Mouse (Mus musculus): ENCODE results near the gene Slc44a4.
A peak's percentile ranks its signal among the peaks of the same experiment; 100 is the strongest.
"Not testable (repeated sequence)": the region's sequence is repeated elsewhere in the genome, so short reads cannot be mapped to it uniquely, and the experiment has no call there.

Slc44a4 gene

DNA sequence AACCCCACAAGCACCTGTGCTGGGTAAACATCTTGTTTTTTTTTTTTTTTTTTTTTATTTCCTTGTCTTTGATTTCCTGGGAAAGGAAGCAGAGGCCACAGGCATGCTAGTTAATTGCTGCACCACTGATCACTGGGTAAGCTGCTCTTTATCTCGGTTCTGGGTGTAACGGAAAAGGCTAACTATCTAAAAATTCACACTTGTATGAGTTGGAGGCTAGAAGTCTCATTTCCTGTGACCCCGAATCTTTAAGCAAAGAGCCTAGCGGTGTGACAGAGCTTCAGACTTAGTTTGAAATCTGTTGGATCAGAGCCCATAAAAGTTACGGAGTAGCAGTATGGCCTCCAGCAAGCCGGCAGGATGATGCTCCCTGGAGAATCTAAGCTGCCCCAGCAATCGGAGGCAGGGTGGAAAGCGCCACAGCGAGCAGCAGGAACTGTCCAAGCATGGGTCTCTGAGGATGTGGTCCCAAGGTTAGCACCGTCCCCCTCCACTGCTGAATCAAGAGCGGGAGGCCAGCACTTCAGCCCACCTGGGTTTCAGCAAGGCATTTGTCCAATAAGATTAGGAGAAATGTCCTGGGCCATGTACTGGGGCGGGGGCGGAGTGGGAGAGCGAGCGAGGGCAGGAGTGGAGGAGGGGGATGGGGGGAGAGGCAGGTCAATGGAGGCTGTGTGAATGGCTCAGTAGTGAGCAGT, 27.2 kb downstream of the Slc44a4 start:
- no peak for DNase-seq (ENCODE audit: extremely low spot score, low read depth, low spot score)

DNA sequence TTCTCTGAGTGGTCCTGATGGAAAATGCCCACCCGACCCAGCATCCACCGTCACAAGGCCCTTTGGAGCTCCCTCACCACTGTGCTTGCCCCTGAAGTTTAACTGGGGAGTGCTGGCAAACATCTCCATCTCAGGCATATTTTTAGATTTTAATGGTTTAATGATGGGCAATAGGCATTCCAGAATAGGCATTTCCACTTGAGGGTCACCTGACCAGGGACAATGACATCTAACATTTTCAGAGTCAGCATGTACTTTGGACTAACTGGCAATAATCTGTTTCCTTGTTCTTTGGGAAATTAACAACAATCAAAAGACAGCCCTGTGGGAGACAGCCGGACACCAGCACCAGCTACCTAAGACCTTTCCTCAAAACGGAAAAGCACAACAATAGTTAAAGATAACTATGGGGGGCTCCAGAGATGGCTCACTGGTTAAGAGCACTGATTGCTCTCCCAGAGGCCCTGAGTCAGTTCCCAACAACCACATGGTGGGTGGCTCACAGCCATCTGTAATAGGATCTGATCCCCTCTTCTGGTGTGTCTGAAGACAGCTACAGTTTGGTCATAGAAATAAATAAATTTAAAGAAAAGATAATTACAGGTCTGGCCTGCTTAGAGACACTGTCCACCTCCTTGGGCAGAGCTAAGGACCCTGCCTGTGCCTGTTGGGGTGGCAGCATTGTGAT, 29.0 kb downstream of the Slc44a4 start:
- DNase-seq (ENCODE audit: extremely low spot score, low read depth, low spot score) = no peak

DNA sequence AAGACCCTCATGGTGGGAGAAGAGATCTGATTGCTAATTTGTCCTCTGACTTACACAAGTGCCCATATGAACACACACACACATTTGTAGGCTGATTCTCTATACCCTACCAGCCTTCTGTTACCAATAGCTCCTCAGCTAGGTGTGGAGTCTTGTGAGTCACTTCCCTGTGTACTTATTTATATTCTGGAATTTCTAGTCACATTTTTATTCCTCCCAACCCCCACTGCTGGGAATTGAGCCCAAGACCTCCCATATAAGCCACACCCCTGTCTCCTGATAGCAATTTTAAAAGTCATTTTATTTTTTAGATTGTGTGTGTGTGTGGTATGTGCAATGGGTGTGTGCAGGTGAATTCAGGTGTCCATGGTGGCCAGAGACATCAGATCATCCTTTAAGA, 30.1 kb downstream of the Slc44a4 start:
- DNase-seq (ENCODE audit: extremely low spot score, low read depth, low spot score) = no peak

DNA sequence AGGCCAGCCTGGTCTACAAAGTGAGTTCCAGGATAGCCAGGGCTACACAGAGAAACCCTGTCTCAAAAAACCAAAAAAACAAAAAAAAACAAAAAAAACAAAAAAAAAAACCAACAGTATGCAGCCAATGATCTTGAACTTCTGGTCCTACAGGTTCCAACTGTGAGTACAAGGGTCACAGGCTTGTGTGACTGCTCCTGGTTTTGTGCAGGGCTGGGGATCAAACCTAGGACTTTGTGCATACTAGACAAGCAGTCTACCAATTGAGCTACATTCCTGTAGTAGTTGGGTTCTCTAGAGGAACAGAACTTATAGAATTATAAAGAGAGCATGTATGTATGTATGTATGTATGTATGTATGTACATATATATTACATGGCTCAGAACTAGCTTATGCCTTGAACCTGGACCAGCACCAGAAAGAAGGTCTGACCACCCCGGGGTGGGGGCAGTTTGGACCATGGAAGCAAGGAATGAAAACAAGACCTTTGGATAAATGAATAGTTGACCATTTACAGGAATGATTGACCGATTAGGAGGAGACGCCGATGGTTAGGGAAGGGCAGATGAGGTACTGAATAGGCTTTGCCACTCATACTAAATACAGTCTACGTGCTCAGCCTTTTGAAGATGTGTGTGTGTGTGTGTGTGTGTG, 32.3 kb downstream of the Slc44a4 start:
- no peak for DNase-seq (ENCODE audit: extremely low spot score, low read depth, low spot score)

DNA sequence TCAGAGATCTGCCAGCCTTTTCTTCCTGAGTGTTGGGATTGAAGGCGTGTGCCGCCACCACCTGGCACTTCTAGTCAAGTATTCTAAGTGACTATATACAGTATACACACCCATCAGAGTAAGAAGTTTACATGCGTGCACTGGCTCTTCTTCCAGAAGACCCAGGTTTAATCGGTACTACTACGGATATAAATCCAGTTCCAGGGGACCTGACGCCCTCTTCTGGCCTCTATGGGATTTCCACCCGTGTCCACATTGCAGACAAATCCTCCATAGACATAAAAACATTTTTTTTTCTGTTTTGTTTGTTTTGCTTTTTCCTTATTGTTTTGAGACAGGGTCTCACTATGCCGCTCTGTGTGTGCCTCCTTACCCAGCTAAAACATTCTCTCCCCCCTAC, 33.3 kb downstream of the Slc44a4 start:
- no peak for DNase-seq (ENCODE audit: extremely low spot score, low read depth, low spot score)

DNA sequence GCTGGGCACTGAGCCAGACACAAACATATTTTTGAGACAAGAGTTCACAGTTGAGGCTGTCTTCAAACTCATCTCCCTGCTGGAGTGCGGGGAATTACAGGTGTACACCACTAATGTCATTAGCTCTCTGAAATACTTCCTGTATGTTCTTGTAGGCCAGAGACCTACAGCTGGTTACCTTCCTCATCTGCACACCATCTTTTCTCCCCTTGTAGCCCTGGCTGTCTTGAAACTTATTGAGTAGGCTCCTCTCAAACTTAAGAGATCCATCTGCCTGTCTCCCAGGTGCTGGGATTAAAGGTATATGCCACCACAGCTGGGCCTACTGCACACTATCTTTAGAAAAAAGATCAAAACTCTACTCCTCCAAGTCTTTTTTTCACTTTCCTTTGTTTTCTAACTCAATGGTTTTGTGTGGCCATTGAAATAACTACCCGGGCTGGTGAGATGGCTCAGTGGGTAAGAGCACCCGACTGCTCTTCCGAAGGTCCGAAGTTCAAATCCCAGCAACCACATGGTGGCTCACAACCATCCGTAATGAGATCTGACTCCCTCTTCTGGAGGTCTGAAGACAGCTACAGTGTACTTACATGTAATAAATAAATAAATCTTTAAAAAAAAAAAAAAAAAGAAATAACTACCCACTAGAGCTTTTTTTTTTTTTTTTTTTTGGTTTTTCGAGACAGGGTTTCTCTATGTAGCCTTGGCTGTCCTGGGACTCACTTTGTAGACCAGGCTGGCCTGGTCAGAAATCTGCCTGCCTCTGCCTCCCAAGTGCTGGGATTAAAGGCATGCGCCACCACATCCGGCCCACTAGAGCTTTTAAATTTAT, 34.7 kb downstream of the Slc44a4 start:
- DNase-seq (ENCODE audit: extremely low spot score, low read depth, low spot score) = not testable (repeated sequence)

DNA sequence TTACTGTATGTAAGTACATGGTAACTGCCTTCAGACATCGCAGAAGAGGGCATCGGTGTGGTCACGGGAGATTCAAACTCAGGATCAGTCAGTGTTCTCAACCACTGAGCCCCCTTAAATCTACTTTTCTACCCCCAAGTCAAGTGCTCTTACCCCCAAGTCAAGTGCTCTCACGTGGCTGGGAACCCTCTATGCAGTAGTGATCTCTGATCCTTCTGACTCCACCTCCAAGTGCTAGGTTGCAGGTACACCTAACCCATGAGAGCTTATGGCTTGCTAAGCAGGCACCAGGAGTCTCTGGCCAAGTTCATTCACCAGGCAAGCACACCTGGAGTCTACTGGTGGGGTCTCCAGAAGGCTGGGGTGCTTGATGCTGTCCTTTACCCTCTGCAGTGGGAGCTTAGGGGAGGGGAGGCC, 35.3 kb downstream of the Slc44a4 start:
- no peak for DNase-seq (ENCODE audit: extremely low spot score, low read depth, low spot score)

DNA sequence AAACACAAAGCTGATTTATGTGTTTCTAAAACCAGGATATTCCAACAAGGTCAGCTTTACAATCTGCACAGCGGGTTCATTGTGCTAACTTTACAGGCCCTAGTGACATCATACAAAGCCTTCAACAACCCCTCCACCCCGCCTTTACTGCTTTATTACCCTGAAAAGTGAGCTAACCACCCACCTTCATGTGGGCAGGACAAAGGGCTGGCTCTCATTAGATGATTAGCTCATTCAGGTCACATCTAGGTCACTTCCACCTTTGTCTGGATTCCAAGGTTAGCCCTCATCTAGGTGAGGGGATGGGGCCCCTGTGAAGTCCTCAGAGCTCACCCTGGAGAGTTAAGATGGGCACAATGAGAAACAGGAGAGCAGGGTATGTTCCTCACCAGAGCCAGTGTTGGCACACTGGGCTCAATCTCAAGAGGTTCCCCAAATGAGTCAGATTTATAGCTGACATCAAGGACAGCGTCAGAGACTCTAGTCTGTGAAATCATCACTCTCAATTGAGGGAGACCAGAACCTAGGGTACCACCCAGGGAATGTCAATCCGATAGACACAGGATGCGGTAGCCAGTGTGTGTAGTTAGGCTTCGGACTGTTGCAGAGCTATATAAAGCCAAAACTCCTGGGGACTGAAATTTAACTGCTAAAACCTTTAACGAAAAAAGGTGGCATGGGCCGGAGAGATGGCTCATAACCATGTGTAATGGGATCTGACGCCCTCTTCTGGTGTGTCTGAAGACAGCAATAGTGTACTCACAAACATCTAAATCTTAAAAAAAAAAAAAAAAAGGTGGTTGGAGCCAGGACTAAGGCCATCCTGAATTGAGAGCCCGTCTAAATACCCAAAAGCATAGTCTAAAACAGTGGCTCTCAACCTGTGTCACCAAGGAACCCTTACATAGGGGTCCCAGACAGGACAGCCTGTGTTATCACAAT, 36.5 kb downstream of the Slc44a4 start:
- DNase-seq (ENCODE audit: extremely low spot score, low read depth, low spot score) = no peak

DNA sequence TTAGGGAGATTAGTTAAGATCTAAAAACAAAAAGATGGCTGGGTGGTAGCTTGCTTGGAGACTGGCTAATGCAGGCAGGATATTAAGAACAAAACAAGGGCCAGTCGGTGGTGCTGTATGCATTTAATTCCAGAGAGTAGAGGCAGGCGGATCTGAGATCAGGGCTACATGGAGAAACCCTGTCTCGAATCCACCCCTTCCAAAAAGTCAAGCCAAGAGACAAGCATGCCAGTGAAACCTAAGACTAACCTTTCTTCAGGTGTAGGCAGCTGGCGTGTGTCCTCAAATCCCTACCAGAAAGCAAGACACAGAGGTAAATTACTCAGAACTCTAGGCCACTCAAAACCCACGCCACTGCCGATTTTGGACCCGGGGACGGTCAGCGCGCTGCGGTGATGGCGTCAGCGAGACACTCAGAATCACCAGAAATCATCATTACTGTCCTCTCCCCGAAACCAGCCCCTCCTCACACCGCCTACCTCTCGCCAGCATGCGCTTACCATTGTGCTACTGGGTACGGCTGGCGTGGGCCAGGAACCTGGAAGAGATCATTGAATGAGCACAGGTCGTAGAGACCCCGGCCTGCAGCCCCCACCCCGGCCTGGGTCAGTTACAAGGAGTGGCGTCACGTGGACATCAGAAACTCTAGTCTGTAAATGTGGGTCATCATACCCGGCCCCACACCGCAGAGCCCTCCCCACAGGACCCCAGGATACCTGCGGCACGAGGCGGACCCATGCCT, 37.5 kb downstream of the Slc44a4 start:
- no peak for DNase-seq (ENCODE audit: extremely low spot score, low read depth, low spot score)

DNA sequence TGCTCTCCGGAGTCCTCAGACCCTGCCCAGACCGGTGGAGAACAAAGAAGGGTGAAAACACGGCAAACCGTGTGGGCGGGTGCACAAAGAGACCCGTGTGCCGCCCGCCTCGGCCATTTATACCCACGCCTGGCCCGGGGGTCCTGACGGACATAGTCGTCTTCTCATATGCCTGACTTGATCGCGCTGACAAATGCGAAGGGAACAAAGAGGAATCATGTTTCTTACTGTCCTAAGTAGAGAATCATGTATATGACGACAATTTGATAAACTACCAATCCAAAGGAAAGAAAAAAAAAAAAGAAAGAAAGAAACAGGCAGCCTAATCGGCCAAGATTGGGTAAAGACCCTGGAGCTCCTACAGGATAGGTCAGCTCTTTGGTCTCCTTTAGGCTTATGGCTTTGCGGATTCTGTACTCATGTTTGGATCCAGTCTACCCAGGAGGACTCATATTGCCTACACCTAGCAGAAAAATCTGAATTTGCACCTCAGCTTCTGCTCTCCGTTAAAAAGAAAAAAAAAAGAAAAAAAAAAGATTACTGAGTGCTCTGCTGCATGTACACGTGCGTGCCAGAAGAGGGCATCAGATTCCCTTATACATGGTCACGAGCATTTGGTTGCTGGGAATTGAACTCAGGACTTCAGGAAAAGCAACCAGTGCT, 38.2 kb downstream of the Slc44a4 start:
- DNase-seq (ENCODE audit: extremely low spot score, low read depth, low spot score) = peak; percentile 96

DNA sequence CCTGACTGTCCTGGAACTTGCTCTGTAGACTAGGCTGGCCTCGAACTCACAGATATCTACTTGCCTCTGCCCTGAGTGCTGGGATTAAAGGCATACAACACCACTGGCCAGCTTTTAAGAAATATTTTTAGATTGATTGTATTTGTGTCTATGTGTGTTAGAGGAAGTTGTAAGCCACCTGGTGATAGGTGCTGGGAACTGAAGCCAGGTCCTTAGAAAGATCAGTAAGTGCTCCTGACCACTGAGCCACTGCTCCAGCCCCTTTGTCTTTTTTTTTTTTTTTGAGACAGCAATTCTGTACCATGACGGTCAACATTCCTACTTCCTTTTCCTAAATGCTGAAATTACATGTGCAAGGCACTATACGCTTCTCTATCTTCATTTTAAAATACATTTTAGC, 39.0 kb downstream of the Slc44a4 start:
- DNase-seq (ENCODE audit: extremely low spot score, low read depth, low spot score) = no peak

DNA sequence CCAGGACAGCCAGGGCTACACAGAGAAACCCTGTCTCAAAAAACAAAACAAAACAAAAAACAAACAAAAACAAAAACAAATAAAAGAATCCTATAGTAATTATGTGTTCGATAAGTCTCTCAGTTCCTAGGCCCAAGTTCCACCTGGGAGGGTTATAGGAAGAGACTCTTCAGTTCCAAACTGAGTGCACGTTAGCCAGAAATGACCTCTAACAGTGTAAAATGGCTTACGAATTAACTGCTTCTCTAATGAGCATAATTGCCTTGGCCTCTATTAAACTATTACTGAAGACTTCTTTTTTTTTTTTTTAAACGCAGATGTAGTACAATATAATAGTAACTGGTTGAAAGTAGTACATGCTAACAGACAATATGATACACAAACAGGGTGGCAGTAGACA, 39.6 kb downstream of the Slc44a4 start:
- no peak for DNase-seq (ENCODE audit: extremely low spot score, low read depth, low spot score)

DNA sequence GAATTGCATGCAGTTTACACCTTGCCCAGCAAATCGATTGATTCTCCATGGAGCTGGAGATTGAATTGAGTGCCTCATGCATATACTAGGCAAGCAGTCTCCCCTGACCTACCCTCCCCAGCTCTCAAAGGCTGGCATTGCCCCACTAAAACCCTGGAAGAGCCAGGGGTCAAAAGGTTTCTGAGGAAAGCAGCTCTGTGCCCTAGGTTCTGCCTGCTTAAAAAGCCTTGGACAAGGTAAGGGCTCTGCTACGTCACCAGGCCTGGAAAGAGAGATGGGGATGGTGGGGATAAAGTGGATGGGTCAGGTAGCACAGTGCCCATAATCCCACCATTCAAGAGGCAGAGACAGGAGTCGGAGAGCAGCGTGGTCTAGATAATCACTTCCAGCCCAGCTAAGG, 40.6 kb downstream of the Slc44a4 start:
- DNase-seq (ENCODE audit: extremely low spot score, low read depth, low spot score) = no peak

DNA sequence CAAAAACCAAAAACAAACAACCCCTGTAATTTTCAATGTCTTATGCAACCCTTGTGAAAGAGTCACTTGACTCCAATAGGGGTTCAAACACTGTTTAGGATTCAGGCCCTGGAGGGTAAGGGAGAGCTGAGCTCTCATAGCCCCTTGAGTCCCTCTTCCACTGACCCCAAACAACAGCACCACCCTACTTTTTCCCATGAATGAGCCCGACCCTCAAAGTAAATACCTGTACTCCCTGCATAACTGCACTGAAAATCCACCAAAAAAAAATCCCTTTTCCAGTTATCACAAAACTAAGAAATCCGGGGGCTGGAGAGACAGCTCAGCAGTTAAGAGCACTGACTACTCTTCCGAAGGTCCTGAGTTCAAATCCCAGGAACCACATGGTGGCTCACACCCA, 41.6 kb downstream of the Slc44a4 start:
- no peak for DNase-seq (ENCODE audit: extremely low spot score, low read depth, low spot score)

DNA sequence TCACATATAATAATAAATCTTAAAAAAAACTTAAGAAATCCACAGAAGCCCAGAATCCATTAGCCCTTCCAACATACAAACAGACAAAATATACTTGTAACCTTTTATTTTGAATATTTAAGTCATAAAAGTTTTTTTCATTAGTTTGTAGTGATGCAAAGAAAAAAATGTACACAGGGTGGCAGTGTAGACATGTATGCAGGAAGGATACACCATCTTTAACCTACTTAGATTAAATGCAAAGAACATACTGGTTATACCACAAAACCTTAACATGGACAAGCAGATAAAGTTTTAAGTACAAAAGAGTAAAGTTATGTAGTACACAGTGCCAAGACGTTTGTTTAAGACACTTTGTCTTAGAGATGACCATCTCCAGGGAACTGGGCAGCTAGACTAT, 42.1 kb downstream of the Slc44a4 start:
- DNase-seq (ENCODE audit: extremely low spot score, low read depth, low spot score) = no peak

DNA sequence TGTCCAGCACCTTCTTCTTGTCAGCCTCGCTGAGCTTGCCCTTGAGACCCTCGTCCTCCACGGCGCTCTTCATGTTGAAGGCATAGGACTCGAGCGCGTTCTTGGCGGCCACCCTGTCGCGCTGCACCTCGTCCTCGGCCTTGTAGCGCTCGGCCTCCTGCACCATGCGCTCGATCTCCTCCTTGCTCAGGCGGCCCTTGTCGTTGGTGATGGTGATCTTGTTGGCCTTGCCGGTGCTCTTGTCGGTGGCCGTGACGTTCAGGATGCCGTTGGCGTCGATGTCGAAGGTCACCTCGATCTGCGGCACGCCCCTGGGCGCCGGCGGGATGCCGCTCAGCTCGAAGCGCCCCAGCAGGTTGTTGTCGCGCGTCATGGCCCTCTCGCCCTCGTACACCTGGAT, 43.0 kb downstream of the Slc44a4 start:
- not testable (repeated sequence) for DNase-seq (ENCODE audit: extremely low spot score, low read depth, low spot score)

DNA sequence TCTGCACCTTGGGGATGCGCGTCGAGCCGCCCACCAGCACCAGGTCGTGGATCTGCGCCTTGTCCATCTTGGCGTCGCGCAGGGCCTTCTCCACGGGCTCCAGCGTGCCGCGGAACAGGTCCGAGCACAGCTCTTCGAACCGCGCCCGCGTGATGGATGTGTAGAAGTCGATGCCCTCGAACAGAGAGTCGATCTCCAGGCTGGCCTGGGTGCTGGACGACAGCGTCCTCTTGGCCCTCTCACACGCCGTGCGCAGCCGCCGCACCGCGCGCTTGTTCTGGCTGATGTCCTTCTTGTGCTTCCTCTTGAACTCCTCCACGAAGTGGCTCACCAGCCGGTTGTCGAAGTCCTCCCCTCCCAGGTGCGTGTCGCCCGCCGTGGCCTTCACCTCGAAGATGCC, 43.7 kb downstream of the Slc44a4 start:
- not testable (repeated sequence) for DNase-seq (ENCODE audit: extremely low spot score, low read depth, low spot score)

DNA sequence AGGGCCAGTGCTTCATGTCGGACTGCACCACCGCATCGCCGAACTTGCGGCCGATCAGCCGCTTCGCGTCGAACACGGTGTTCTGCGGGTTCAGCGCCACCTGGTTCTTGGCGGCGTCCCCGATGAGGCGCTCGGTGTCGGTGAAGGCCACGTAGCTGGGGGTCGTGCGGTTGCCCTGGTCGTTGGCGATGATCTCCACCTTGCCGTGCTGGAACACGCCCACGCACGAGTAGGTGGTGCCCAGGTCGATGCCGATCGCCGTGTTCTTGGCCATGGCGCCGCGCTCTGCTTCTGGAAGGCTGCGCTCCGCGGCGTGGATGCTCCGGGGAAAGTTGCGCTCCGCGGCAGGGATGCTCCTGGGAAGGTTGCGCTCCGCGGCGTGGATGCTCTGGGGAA, 44.5 kb downstream of the Slc44a4 start:
- not testable (repeated sequence) for DNase-seq (ENCODE audit: extremely low spot score, low read depth, low spot score)

DNA sequence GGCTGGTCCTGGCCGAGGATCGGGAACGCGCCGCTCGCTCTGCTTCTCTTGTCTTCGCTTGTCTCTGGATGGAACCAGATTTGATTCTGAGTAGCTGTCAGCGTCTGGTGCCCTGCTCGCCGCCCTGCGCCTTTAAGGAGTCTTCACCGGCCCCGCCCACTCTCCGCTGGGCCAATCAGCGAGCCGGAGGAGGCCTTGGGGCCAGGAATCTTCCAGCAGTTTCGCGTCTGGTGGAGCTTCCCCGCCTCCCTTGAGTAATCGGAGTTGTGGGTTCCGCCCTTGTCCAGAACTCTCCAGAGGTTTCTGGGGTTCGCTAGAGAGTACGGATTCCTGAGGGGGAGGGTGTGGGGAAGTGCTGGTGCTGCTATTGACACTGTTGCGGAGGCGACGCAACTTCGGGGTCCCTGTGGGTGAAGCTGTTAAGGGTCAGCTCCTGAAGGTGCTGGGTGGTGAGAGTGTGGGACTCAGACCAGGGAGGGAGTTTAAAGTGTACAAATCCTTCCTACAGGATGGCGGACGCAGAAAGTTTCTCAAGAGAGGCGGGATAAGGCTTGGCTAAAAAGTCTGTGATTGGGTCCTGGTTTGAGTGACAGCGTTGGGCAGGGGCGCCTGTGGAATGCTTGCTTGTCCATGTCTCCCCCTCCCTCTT, 45.0 kb downstream of the Slc44a4 start, which contains the start of gene Hspa1b:
Gene Hspa1b (minus strand): TSS at position 109 of the 649 bp plus-strand sequence.
- DNase-seq (ENCODE audit: extremely low spot score, low read depth, low spot score) = not testable (repeated sequence)

All from hindlimb bud, embryonic 11.5 days (tissue).